Mouse (Mus musculus) frontal cortex, adult (tissue): ENCODE measurements around the gene Gm12830.

Experiments used
- ATAC-seq: cut with Nextera tagmentation; 2 replicates; pipeline ENCODE4 v1.9.2; 2017; ENCODE audit warnings: mild to moderate bottlenecking, moderate library complexity, mixed read lengths; ENCODE audit not compliant: low TSS enrichment

Gene Gm12830

DNA sequence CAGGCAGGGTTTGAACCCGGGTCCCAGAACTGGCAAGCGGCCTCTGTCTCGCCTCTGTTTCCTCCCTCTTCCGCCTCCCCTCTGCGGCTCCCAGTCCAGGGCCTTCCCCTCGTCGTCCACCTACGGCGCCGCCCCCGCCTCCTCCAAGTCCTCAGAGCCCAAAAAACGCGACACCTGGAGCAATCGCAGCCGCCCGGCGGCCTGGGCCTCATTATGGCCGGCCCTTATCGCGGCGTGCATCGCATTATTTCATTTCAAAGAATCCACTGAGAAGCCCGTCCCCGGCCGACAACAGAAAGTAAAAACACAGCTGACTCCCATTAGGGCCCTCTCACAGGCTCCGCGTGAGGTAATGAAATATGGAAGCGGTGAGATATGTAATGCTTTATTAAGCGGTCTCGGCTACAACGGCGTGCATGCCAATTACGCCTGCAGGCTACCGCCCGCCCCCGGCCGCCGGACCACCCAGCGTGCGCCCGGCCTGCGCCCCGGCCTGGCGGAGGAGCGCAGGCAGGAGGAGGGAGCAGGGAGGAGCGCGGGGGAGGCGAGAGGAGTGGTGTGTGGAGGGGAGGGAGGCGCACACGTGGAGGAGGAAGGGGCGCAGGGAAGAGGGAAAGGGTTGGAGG, at the start of gene Gm12830:
TSS of gene Gm12830 (plus strand) at position 156 of the 626 bp plus-strand sequence.
- peak; percentile 88 for ATAC-seq

DNA sequence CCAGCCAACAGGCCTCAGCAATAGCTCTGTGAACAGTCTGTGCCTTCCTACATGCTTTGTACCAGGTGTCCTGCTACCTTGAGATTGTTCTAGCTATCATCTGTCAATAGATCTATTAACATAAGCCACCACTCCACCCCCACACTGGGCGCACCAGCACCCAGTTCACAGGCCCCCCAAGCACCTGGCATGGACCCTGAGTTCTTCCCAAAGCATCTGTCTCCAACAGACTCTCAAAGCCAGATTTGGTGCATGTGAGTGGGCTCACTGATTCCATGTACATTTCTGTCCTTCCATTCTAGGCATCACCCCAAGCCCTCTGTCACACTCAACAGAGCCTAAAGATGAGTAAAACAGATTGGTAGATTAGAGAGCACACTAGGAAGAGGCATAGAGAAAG, 48.2 kb upstream of the Gm12830 start:
- ATAC-seq, result no peak

DNA sequence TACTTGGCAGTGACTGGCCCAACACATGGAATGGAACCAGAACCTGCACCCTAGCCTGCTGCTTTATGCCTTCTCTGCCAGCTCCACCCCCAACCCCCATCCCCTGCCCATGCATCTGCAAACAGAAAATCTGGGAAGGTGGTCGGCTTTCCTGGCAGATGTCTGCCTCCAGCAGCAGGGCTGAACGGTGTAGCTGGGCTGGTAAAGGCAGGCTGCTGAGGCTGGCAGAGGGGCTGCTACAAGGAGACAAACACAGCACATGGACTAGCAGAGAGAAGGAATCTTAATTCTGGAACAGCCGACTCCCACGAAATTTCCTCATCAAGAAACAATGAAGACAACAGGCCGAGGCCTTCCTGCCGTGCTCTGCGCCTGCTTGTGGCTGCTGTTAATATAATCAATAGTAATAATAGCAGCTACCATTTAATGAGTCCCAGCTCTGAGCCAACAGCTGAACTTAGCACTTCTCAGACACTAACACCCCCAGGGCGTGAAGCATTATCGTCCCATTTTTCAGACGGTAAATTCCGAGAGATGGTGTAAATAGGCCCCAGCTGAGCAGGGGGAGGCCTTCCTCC, 43.8 kb upstream of the Gm12830 start:
- ATAC-seq, result no peak

DNA sequence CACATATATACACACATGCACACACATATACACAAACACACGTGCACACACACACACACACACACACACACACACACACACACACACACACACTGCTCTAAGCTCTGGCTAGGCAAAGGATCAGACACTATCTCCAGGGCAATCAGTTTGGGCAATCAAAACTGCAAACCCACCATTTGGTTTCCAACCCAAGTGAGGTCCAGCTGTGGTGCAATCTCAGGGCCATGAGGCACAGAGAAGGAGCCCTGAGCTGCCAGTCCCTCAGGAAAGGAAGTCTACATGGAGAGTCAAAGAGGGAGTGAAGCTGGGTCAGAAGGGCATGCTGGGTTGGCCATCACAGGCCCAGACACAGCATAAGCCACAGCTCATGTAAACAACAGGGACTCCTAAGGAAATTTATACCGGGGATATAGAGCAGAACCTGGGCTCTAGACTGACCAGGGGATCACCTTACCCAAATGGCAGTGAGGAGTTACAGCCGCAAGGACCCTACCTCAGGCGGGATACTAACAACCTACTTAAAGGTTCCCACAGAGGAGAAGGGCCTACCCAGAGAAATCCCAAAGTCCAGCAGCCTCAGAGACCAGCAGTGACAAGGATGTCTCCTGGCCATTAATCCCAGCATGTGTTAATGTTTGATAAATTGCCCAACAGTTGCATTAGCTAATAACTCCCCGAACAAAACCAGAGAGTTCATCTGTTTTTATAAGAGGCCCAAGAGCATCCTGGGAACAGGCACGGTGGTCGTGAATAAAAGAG, 42.6 kb upstream of the Gm12830 start:
- ATAC-seq, result no peak

DNA sequence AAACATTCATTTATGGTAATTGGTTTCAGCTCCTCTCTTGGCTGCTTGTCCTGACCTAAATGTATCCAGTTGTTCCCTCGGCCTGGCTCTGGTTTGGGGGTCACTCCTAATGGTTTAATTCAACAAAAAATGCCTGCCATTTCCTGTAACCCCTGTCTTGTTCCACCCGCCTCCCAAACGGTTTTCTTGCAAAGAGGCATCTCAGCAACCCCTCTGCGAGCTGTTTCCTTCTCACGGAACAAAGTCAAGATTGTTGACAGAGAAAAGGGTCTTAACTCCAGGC, 42.1 kb upstream of the Gm12830 start:
- ATAC-seq, result no peak

DNA sequence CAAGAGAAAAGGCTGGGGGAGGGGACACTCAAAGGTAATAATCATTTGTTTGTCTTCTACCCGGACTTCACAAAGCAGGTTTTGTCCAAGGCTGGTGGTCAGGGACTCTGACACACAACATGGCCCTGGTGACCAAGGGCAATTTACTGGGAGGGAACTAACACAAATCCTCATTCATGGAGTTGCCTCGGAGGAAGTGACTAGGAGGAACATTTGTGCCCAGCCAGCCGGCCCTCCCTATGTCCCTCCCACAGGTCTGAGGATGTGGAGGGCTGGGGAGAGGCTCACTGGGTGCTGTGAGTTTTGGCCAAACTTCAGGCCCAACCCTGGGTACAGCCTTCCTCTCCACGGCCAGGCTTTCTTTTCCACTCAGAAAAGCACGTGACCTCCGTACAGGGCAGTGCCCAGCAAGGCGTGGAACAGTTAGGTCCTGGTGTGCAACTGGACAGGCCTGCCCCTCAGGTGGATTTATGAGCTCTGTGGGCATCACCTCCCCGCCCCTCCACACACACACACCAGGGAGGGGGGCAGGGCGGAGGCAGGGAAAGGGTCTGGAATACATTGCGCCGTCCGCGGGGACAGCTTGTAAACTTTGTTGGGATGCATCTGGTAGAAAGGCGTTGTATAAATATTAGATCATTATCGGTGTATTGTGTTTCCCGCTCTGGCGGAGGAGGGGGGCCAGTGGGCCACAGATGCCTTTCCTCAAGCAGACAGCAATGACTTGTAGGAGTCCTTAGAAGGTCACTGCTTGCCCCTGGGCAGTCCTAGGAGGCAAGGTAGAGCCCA, 41.6 kb upstream of the Gm12830 start:
- no peak for ATAC-seq

DNA sequence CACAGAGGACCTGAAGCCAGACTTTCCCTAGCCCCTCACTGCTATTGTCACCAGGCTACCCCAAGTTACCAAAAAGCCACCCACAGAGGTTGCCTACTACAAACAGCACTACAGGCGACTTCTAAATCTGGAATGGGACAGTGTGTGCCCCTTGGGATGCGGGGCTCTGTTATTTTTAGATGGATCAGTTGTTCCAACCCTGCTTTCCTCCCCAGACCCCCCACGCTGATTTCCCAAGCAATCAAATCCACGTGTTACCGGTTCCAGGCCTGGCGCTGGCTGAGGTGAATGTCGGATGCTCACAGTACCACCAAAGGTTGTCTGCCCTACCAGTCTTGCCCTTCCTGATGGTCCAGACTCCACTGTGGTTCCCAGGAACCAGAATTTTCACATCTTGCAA, 38.7 kb upstream of the Gm12830 start:
- ATAC-seq, result no peak

DNA sequence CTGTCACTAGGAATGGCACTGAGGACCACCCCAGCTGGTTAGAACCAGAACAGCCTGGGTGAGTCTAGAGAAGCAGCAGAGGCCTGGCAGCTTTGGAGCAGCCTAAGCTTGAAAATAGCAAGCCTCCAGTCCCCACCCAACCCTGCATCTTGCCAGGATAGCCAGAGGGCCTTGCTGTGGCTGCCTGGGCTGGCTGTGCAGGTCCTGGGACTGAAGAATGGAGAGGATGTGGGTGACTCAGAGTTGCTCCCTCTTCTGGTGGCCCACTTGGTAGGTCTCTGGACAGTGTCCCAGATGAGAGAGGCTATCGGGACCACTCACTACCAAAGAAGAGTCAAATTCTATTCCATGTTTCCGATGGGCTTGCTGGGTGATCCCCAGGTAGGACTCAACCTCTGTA, 36.8 kb upstream of the Gm12830 start:
- ATAC-seq, result no peak

DNA sequence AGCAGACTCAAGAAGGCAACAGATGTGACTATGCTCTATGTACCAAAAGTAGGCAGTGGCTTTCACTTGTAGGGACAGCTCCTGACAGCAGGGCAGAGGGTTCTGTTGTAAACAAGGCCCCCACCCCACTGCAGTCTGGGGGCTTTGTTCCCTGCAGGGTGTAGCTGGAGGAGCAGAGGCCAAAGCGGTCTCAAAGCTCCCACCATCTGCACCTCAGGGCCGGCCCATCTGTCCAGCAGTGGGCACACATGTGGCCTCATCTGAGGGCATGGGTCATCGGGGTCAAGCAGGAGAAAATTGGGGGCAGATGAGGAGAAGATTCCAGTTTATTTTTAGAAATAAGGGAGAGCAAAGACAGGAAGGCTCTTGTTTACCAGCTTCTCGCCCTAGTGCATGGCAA, 32.7 kb upstream of the Gm12830 start:
- no peak for ATAC-seq

DNA sequence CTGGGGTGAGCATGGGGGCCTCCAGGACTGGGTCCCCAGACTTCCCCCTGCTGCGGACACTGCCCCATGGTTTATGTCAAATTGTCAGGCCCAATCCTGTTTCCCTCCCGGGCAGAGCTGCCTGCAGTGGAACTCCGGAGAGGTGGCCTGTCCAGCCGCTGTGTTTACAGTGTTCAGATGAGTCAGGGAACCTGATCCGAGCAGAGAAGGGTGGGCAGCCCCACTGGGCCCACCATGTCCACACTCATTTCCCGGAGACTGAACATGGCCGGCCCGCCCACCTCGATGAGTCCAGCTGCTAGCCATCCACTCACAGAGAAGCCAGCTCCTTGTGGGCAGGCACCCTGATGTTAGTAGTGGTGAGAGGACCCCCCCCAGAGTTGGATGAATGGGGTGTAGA, 29.9 kb upstream of the Gm12830 start:
- no peak for ATAC-seq

DNA sequence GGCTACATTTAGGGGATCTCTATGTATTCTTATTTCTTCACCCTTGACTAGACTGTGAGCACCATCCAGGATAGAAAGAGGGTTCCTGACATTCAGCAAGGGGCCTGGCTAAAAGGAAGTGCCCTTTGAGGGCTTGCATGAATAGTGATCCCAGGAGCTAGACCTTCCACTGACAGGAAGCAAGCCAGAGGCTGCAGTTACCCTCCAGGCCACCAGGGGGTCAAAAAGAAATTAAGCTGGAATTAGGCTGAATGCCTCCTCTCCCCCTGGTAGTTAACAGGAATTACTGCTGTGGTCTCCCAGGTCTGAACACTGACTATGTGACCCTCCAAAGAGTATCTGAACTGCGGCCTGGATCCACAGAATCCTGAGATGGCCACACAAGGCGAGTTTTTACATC, 27.7 kb upstream of the Gm12830 start:
- no peak for ATAC-seq

DNA sequence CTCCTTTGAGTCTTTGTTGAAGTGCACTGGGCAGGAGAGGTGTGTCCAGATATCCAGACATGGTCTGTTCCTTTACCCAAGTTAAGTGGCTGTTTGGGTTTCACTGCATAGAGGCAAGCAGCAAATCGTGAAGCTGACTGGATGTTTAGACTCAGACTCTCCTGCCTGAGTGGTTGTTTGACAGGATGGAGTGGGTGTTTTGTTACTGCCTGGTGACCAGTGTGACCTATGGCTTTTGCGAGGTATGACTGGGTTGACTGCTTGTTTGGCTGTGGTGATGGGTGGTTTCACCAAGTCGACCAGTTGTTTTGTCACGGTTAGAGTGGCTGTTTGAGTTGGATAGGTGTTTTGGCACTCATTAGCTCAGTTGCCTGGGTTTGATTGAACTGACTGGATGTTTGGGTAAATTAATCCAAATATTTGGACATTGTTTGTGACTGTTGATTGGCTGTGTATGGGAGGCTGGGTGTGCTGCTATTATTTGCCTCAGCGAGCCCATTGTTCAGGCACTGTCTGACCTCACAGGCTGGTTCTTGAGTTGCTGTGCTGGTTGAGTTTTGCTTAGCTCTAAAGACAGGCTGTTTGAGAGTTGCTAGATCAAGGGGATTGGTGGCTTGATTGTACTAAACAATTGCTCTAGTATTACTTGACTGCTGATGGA, 24.1 kb upstream of the Gm12830 start:
- ATAC-seq, result no peak

DNA sequence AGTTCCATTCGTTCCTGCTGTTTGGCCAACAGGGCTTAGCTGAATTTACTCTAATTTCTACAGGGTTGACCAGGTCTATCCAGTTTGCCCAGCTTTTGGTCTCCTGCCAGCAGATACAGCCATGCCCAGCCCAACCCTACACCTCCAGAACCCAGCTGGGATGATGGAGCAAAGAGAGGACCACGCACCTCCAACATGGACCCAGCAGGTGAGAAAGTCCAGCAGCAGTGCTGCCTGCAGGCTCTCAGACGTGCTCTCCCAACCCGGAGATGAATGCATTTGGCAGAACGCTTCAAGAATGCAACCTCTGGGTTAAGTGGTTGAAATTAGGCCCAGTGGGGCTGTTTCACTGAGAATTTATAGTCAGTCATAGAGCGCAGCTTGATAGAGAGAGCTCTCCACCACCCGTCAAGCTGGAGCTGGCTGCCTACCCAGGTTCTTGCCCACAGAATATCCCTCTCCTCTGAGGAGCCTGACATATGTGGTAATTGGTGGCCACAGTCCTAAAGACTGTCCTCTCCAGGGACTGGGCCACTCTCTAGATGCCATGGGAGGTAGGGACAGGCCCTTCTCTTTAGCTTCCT, 23.4 kb upstream of the Gm12830 start:
- ATAC-seq, result no peak

DNA sequence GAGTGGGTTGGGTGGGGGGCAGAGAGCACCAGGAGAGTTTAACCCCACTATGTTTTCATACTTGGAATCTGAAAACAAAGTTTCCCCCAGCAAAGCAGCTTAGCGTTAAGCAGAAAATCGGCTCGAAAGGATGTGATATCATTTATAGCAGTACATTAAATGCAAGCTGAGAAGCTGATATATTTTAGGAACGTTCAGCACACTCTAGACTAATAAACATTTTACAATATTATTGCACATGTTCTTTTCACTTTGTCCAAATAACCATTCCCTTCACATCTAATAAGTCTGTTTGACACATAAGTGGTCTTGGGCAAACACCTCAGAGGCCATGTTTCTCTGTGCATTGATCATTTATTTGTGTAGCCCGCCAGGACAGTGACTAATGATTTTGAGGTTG, 17.4 kb upstream of the Gm12830 start:
- no peak for ATAC-seq

DNA sequence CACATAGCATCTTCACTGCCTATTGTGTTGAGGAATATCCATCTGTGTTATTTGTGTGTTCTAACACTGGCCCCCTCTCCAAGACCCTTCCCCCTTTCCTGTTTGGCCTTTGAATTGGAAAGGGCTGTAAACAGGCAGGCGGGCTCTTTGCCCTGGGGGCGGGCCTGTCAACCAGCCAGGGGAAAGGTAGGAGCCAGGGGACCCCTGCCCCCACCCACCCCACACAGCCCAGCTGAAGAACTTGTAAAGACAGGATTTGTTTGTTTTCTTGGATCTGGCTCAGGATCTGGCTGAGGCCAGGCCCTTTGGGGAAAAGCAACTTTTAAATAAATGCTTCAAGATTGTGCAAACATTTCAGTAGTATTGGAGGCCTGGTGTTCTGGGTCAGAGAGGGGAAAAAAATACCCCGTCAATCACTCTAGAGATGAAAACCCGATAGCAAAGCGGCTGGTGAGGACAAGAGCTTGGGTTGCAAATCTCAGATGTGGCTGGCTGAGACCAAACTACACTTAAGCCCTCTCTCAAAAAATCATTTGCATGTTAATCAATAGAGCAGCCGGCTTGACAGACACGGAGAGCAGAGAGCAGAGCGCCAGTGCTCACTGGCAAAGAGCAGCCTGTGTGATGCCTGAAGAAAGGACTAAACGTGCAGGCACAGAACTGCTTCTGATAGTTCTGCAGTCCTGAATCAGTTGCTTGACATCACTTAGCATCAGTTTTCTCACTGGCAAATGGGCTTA, 2.4 kb upstream of the Gm12830 start:
- ATAC-seq, result no peak

DNA sequence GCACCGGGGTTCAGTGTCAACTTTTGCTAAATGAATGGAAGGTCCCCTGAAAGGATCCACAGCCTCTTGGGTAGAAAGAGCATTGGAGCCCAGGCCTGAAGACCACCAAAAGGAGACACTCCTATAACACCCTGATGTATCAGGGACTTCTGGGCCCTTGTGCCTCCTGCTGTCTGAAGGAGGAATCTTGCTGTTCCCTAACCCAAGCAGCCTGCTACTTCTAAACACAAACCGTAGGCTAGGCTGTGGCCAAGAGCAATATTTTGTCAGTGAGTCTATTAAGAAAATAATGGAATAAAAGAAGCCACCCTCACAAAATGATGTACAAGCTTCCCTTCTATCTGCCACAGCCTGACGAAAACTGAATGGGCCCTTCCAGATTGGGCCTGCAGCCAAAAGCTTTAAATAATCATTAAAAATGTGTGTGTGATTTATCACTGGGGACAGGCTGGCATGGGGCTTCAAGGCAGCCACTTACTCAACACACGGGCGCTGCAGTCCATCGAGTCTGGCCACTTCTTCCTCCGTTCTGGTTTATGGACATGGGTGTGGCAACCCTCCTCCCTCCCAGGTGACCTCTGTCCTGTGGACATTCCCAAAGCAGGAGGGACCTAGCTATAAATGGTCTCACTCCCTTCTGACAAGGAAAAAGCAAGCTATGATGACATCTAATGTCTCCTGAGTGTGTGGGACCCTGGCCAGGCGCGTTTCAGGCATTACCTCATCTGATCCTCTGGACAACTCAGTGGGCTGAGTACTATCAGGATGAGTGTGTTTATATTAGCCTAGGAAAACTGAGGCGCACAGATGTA, 13.5 kb downstream of the Gm12830 start:
- ATAC-seq, result no peak

DNA sequence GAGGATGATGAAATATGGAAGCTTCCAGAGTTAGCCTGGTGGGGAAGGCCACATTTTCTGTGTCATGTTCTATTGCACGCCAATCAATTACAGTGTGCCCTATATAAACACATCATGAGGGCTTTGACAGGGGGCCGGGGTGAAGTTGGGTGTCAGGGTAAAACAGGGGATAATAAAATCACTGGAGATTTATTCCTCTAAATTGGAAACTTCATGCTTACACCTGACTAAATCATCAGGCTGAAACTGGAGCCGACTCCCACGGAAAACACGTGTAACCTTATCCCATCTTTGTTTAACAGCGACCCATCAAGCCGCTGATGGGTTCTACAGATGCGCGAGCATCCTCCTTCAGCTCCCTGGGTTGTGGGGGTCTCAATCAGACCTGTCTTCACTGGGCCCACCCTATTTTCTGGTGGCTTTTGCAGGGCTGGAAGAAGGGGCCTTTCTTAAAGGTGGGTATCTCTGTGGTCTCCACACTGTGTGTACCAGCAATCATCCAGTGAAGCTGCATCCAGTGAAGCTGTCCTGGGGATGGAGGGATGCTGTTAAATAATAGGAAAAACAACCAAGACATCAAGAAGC, 19.9 kb downstream of the Gm12830 start:
- ATAC-seq, result no peak

DNA sequence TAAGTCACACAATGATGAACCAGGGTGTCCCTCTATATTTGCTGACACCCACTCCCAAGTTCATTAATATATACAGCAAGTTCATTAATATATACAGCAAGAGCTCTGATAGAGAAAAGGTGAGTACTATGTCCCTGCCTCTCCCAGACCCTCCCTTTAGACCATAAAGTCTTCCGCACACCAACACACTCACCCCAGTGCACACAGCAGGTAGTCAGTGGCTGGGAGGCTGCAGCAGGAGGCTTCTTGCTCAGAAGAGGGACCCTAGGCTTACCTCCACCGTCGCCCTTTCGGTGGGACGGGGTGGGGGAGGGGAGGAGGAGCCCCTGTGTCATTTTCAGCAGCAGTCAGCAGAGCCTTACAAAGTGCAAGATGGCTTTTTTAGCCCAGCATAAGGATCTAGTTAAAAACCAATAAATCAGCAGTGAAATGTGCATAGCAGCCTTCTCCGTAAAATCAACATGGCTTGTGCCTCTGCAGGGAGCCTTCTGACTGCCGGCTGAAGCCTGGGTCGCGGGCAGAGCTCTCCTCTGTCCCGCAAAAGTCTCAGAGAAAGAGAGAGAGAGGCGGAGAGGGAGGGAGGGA, 20.9 kb downstream of the Gm12830 start:
- ATAC-seq, result no peak

DNA sequence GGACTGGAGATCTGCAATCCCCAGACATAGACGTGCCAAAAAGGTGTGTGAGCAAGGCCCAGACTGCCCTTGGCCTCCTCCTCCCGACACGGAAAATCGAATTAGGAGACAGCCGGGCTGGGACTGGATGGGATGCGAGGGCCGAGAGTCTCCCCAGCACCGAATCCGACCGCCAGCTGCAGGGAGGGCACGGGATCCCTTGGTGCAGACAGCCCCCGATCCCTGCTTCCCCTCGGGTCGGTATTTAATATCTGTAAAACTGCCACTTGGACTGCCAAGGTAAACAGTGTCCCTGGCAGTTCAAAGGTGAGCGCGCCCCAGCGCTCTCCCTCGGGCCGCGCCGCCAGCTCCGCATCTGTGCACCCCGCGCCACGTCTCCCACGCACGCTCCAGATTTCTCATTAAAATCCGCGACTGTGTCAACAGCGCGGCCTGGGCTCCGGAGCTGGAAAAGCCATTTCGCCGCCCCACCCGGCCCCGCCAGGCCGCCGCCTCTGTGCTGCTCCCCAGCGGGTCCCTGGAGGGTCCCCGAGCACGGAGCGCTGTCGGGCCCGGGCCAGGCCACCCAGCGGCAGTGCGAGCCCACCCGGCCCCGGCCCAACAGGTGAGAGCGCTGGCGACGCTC, 21.7 kb downstream of the Gm12830 start:
- ATAC-seq, result no peak
